Mouse (Mus musculus) cortical plate, adult 2 months (tissue): ENCODE measurements around the gene Rere.

Experiments used
- CTCF ChIP-seq: fragments of 200-500 bp; IDR thresholded peaks from 2 replicates; pipeline ENCODE4 v1.5.1; 2011; ENCODE audit warnings: mild to moderate bottlenecking, control low read depth, low read length; ENCODE audit not compliant: insufficient read depth; ENCODE audit errors: extremely low read depth
- POLR2A ChIP-seq: fragments of 200-500 bp; IDR thresholded peaks from 2 replicates; pipeline ENCODE4 v1.6.1; 2011; ENCODE audit warnings: mild to moderate bottlenecking, low read length, control low read depth; ENCODE audit not compliant: insufficient read depth; ENCODE audit errors: extremely low read depth

DNA sequence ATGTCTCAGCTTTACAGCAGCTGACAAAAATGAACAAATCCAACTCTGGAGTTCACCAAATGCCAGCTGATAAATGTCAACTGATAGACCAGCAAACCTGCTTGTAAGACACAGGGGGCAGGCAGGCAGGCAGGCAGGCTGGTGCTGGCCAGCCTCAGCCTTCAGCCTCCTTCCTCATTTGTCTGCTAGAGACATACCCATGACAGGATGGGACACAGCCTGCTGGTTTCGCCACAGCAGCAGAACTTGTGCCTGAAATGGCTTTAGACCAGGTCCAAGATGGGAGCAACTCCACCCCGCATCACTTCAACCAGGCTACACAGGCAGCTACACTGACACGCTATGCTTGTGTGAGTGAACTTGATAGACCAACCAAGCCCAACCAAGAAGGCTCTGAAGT is 324.4 kb downstream of the Rere start:
- TF ChIP-seq CTCF (no peak), POLR2A (no peak)
